Mouse (Mus musculus): ENCODE results near the gene Skap1. TPM values are rescaled to one million over a fixed set of nuclear protein-coding genes. Genes with fewer than 3 reads are reported as not detected.

The Skap1 gene
- polyA plus RNA-seq, 1 experiment from 2014 or later, result 2.8 TPM

- Histone ChIP-seq H3K4me3 (ENCODE audit: low read depth, low read length) (no peak overlapping the region), H3K27me3 (replicated peaks; ENCODE audit: control insufficient read depth, insufficient read depth, low read length) (no peaks in the 10 kb centered on the region)
These were observed 29.5 kb upstream of the Skap1 start for GRCm38 (mm10) chr11:96434888-96435287.

GRCm38 (mm10) chr11:96436525-96436924, 27.9 kb upstream of the Skap1 start:
- no peaks in the 10 kb centered on the region for H3K4me1 ChIP-seq (ENCODE audit: control insufficient read depth, insufficient read depth, low read length)
- H3K36me3 ChIP-seq (ENCODE audit: control insufficient read depth, insufficient read depth, low read length), result no peaks in the 10 kb centered on the region
- no peak overlapping the region for H3K27ac ChIP-seq (ENCODE audit: low read depth, low read length)
- no peaks in the 10 kb centered on the region for H3K9me3 ChIP-seq (replicated peaks; ENCODE audit: control insufficient read depth, low read length)
- peak; percentile 71 for DNase-seq (ENCODE audit: low spot score)
- H3K27me3 ChIP-seq (replicated peaks; ENCODE audit: control insufficient read depth, insufficient read depth, low read length), result no peaks in the 10 kb centered on the region
- no peak overlapping the region for H3K4me3 ChIP-seq (ENCODE audit: low read depth, low read length)
- H3K9ac ChIP-seq (ENCODE audit: low read length), result no peak overlapping the region
- WGBS, result 30% methylated on average over 7 of the region's 7 CpGs
- no peak for ATAC-seq
- H3K4me2 ChIP-seq (ENCODE audit: low read length), result no peak overlapping the region

More at GRCm38 (mm10) chr11:96434888-96435287, 29.5 kb upstream of the Skap1 start:
- no peaks in the 10 kb centered on the region for H3K9me3 ChIP-seq (replicated peaks; ENCODE audit: control insufficient read depth, low read length)
- no peaks in the 10 kb centered on the region for H3K4me1 ChIP-seq (ENCODE audit: control insufficient read depth, insufficient read depth, low read length)
- H3K9ac ChIP-seq (ENCODE audit: low read length), result no peak overlapping the region
- H3K4me2 ChIP-seq (ENCODE audit: low read length), result no peak overlapping the region
- H3K27ac ChIP-seq (ENCODE audit: low read depth, low read length), result no peak overlapping the region
- WGBS, result 79% methylated on average over 6 of the region's 6 CpGs
- ATAC-seq, result no peak
- no peaks in the 10 kb centered on the region for H3K36me3 ChIP-seq (ENCODE audit: control insufficient read depth, insufficient read depth, low read length)
- DNase-seq (ENCODE audit: low spot score), result no peak

GRCm38 (mm10) chr11:96438787-96439186, 25.6 kb upstream of the Skap1 start:
- Histone ChIP-seq H3K36me3 (ENCODE audit: control insufficient read depth, insufficient read depth, low read length) (no peaks in the 10 kb centered on the region), H3K4me3 (ENCODE audit: low read depth, low read length) (no peak overlapping the region), H3K4me1 (ENCODE audit: control insufficient read depth, insufficient read depth, low read length) (no peaks in the 10 kb centered on the region), H3K9me3 (replicated peaks; ENCODE audit: control insufficient read depth, low read length) (no peaks in the 10 kb centered on the region), H3K27me3 (replicated peaks; ENCODE audit: control insufficient read depth, insufficient read depth, low read length) (no peaks in the 10 kb centered on the region), H3K9ac (ENCODE audit: low read length) (no peak overlapping the region), H3K27ac (ENCODE audit: low read depth, low read length) (no peak overlapping the region), H3K4me2 (ENCODE audit: low read length) (no peak overlapping the region)
- WGBS, result 4% methylated on average over 7 of the region's 7 CpGs
- DNase-seq (ENCODE audit: low spot score) (peak; percentile 74), ATAC-seq (no peak)

- Histone ChIP-seq H3K9ac (ENCODE audit: low read length) (no peak overlapping the region), H3K4me3 (ENCODE audit: low read depth, low read length) (no peak overlapping the region), H3K9me3 (replicated peaks; ENCODE audit: control insufficient read depth, low read length) (no peaks in the 10 kb centered on the region), H3K36me3 (ENCODE audit: control insufficient read depth, insufficient read depth, low read length) (no peaks in the 10 kb centered on the region), H3K27me3 (replicated peaks; ENCODE audit: control insufficient read depth, insufficient read depth, low read length) (no peaks in the 10 kb centered on the region), H3K4me1 (ENCODE audit: control insufficient read depth, insufficient read depth, low read length) (no peaks in the 10 kb centered on the region), H3K27ac (ENCODE audit: low read depth, low read length) (no peak overlapping the region), H3K4me2 (ENCODE audit: low read length) (no peak overlapping the region)
- 40% methylated on average over 12 of the region's 12 CpGs for WGBS
- ATAC-seq (no peak), DNase-seq (ENCODE audit: low spot score) (no peak)
These were observed 22.7 kb upstream of the Skap1 start for GRCm38 (mm10) chr11:96441546-96442185.

GRCm38 (mm10) chr11:96442468-96442867, 21.9 kb upstream of the Skap1 start:
- Histone ChIP-seq H3K4me3 (ENCODE audit: low read depth, low read length) (no peak overlapping the region), H3K9me3 (replicated peaks; ENCODE audit: control insufficient read depth, low read length) (no peaks in the 10 kb centered on the region), H3K27me3 (replicated peaks; ENCODE audit: control insufficient read depth, insufficient read depth, low read length) (no peaks in the 10 kb centered on the region), H3K4me1 (ENCODE audit: control insufficient read depth, insufficient read depth, low read length) (no peaks in the 10 kb centered on the region), H3K36me3 (ENCODE audit: control insufficient read depth, insufficient read depth, low read length) (no peaks in the 10 kb centered on the region), H3K4me2 (ENCODE audit: low read length) (no peak overlapping the region), H3K27ac (ENCODE audit: low read depth, low read length) (no peak overlapping the region), H3K9ac (ENCODE audit: low read length) (no peak overlapping the region)
- DNase-seq (ENCODE audit: low spot score), result no peak
- WGBS, result 78% methylated on average over 5 of the region's 5 CpGs
- ATAC-seq, result no peak

GRCm38 (mm10) chr11:96447931-96448330, 16.5 kb upstream of the Skap1 start:
- H3K27ac ChIP-seq (ENCODE audit: low read depth, low read length), result no peak overlapping the region
- no peaks in the 10 kb centered on the region for H3K36me3 ChIP-seq (ENCODE audit: control insufficient read depth, insufficient read depth, low read length)
- H3K27me3 ChIP-seq (replicated peaks; ENCODE audit: control insufficient read depth, insufficient read depth, low read length), result no peaks in the 10 kb centered on the region
- no peak overlapping the region for H3K4me2 ChIP-seq (ENCODE audit: low read length)
- no peaks in the 10 kb centered on the region for H3K9me3 ChIP-seq (replicated peaks; ENCODE audit: control insufficient read depth, low read length)
- 71% methylated on average over 24 of the region's 24 CpGs for WGBS
- no peak overlapping the region for H3K4me3 ChIP-seq (ENCODE audit: low read depth, low read length)
- ATAC-seq (no peak), DNase-seq (ENCODE audit: low spot score) (no peak)
- no peaks in the 10 kb centered on the region for H3K4me1 ChIP-seq (ENCODE audit: control insufficient read depth, insufficient read depth, low read length)
- no peak overlapping the region for H3K9ac ChIP-seq (ENCODE audit: low read length)

- Histone ChIP-seq H3K9ac (ENCODE audit: low read length) (no peak overlapping the region), H3K4me2 (ENCODE audit: low read length) (no peak overlapping the region), H3K27me3 (replicated peaks; ENCODE audit: control insufficient read depth, insufficient read depth, low read length) (no peaks in the 10 kb centered on the region), H3K4me1 (ENCODE audit: control insufficient read depth, insufficient read depth, low read length) (peaks cover 13% of the 10 kb centered on the region), H3K36me3 (ENCODE audit: control insufficient read depth, insufficient read depth, low read length) (no peaks in the 10 kb centered on the region), H3K4me3 (ENCODE audit: low read depth, low read length) (no peak overlapping the region), H3K9me3 (replicated peaks; ENCODE audit: control insufficient read depth, low read length) (no peaks in the 10 kb centered on the region), H3K27ac (ENCODE audit: low read depth, low read length) (no peak overlapping the region)
- ATAC-seq (no peak), DNase-seq (ENCODE audit: low spot score) (no peak)
- 89% methylated on average over 5 of the region's 5 CpGs for WGBS
These were observed 9.3 kb upstream of the Skap1 start for GRCm38 (mm10) chr11:96455111-96455510.

- ATAC-seq (no peak), DNase-seq (ENCODE audit: low spot score) (no peak)
- no peak overlapping the region for H3K4me3 ChIP-seq (ENCODE audit: low read depth, low read length)
- H3K27ac ChIP-seq (ENCODE audit: low read depth, low read length), result peak overlapping the region; percentile 77
- H3K4me2 ChIP-seq (ENCODE audit: low read length), result no peak overlapping the region
- no peaks in the 10 kb centered on the region for H3K9me3 ChIP-seq (replicated peaks; ENCODE audit: control insufficient read depth, low read length)
- H3K9ac ChIP-seq (ENCODE audit: low read length), result no peak overlapping the region
- no peaks in the 10 kb centered on the region for H3K27me3 ChIP-seq (replicated peaks; ENCODE audit: control insufficient read depth, insufficient read depth, low read length)
- peaks cover 13% of the 10 kb centered on the region for H3K4me1 ChIP-seq (ENCODE audit: control insufficient read depth, insufficient read depth, low read length)
- H3K36me3 ChIP-seq (ENCODE audit: control insufficient read depth, insufficient read depth, low read length), result no peaks in the 10 kb centered on the region
- WGBS, result 90% methylated on average over 6 of the region's 6 CpGs
These were observed 8.6 kb upstream of the Skap1 start for GRCm38 (mm10) chr11:96455699-96456326.
